8 mouse cellular contexts compared by ENCODE assay signal in the genomic region with DNA sequence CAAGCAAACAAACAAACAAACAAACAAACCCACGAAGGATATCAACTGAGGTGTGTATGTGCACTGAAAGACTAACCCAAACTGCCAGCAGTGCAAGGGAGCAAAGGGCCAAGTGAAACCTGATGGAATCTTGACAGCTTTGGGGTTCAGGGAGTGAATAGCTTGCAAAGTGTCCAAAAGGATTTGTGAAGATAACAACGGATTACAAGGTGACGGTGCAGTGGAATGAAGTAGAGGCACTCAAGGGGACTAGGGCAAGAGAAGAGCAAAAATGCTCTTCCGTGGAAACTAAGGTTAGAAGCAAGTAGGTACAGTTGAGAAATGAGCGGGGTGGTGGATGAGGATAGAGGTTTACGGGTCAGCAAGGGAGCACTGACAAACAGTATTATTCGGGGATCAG. TPM values are rescaled to one million over a fixed set of nuclear protein-coding genes. Genes with fewer than 3 reads are reported as not detected.
DNase-seq lines count a peak whose midpoint lies in the region; ATAC-seq and TF ChIP-seq lines count a peak whose summit lies in the region.

No protein-coding gene starts in this region.

- no peak for ATAC-seq in lung, embryonic 16.5 days (ENCODE audit: low read depth)
- no peak for ATAC-seq in forebrain, embryonic 14.5 days
- ATAC-seq in liver, embryonic 12.5 days, result no peak
- no peak for ATAC-seq in stomach, postnatal 0 days (ENCODE audit: low FRiP score, low TSS enrichment)

- 1% methylated on average over 7 of the region's 7 CpGs for WGBS in lung, embryonic 16.5 days
- WGBS in forebrain, embryonic 14.5 days, result 3% methylated on average over 7 of the region's 7 CpGs
- WGBS in liver, embryonic 12.5 days (ENCODE audit: insufficient replicate concordance), result 3% methylated on average over 7 of the region's 7 CpGs
- WGBS in stomach, postnatal 0 days, result 2% methylated on average over 7 of the region's 7 CpGs

- H3K27me3 ChIP-seq in lung, embryonic 16.5 days (ENCODE audit: control insufficient read depth, insufficient read depth, low read depth, low read length), result no peaks in the 10 kb centered on the region
- no peaks in the 10 kb centered on the region for H3K27me3 ChIP-seq in forebrain, embryonic 14.5 days (replicated peaks; ENCODE audit: control insufficient read depth, insufficient read depth, low read length)
- H3K27me3 ChIP-seq in liver, embryonic 12.5 days (replicated peaks), result no peaks in the 10 kb centered on the region
- no peaks in the 10 kb centered on the region for H3K27me3 ChIP-seq in stomach, postnatal 0 days (ENCODE audit: control insufficient read depth, insufficient read depth, low read length)

- no peak for TF ChIP-seq EP300 in stomach, postnatal 0 days (optimal IDR thresholded peaks at IDR 0.05)

- no peaks in the 10 kb centered on the region for H3K9me3 ChIP-seq in lung, embryonic 16.5 days (ENCODE audit: control insufficient read depth, low read length)
- H3K9me3 ChIP-seq in forebrain, embryonic 14.5 days (replicated peaks; ENCODE audit: control insufficient read depth, low read length), result no peaks in the 10 kb centered on the region
- no peaks in the 10 kb centered on the region for H3K9me3 ChIP-seq in liver, embryonic 12.5 days (replicated peaks)
- H3K9me3 ChIP-seq in stomach, postnatal 0 days (ENCODE audit: control insufficient read depth, low read length), result no peaks in the 10 kb centered on the region

- peak overlapping the region; percentile 83 for H3K9ac ChIP-seq in lung, embryonic 16.5 days (ENCODE audit: low read length)
- H3K9ac ChIP-seq in forebrain, embryonic 14.5 days (ENCODE audit: low read length), result peak overlapping the region; percentile 97
- H3K9ac ChIP-seq in liver, embryonic 12.5 days, result peak overlapping the region; percentile 93
- peak overlapping the region; percentile 91 for H3K9ac ChIP-seq in stomach, postnatal 0 days (ENCODE audit: low read length)

- H3K4me1 ChIP-seq in lung, embryonic 16.5 days (replicated peaks; ENCODE audit: control insufficient read depth, insufficient read depth, low read length), result peaks cover 18% of the 10 kb centered on the region
- H3K4me1 ChIP-seq in forebrain, embryonic 14.5 days (ENCODE audit: control insufficient read depth, insufficient read depth, low read length), result peaks cover 16% of the 10 kb centered on the region
- peaks cover 27% of the 10 kb centered on the region for H3K4me1 ChIP-seq in liver, embryonic 12.5 days
- H3K4me1 ChIP-seq in stomach, postnatal 0 days (replicated peaks; ENCODE audit: control insufficient read depth, insufficient read depth), result peaks cover 5% of the 10 kb centered on the region; the same call in 1 of the 2 replicates

- TF ChIP-seq CTCF in stomach, postnatal 0 days (IDR thresholded peaks at IDR 0.05; ENCODE audit: low read depth), result no peak

- no peaks in the 10 kb centered on the region for H3K36me3 ChIP-seq in lung, embryonic 16.5 days (ENCODE audit: control insufficient read depth, insufficient read depth, low read length)
- no peaks in the 10 kb centered on the region for H3K36me3 ChIP-seq in forebrain, embryonic 14.5 days (ENCODE audit: control insufficient read depth, insufficient read depth, low read length)
- H3K36me3 ChIP-seq in liver, embryonic 12.5 days, result no peaks in the 10 kb centered on the region
- no peaks in the 10 kb centered on the region for H3K36me3 ChIP-seq in stomach, postnatal 0 days (ENCODE audit: control insufficient read depth, insufficient read depth, low read length)

- H3K4me3 ChIP-seq in lung, embryonic 16.5 days (ENCODE audit: low read length), result peak overlapping the region; percentile 74
- H3K4me3 ChIP-seq in forebrain, embryonic 14.5 days (ENCODE audit: low read depth, low read length), result peak overlapping the region; percentile 92
- H3K4me3 ChIP-seq in liver, embryonic 12.5 days, result peak overlapping the region; percentile 95
- H3K4me3 ChIP-seq in stomach, postnatal 0 days (ENCODE audit: low read depth, low read length), result peak overlapping the region; percentile 94

- DNase-seq in lung, postnatal 4 days, result no peak
- DNase-seq in c-Kit-negative CD71-positive TER-119-positive erythroid progenitor cells, embryonic 14.5 days (ENCODE audit: low read depth, low spot score), result peak; percentile 29
- peak; percentile 5 for DNase-seq in forebrain, embryonic 14.5 days (ENCODE audit: low spot score)
- no peak for DNase-seq in stomach, postnatal 0 days (ENCODE audit: low spot score)
- no peak for DNase-seq in adrenal gland, adult 8-10 months
- DNase-seq in layer of hippocampus, postnatal 10 days (ENCODE audit: low spot score in 2 of 2), result no peak

- H3K27ac ChIP-seq in lung, embryonic 16.5 days (ENCODE audit: low read length), result no peak overlapping the region
- no peak overlapping the region for H3K27ac ChIP-seq in forebrain, embryonic 14.5 days (ENCODE audit: low read depth, low read length)
- peak overlapping the region; percentile 94; the same call in 1 of the 2 replicates for H3K27ac ChIP-seq in liver, embryonic 12.5 days
- H3K27ac ChIP-seq in stomach, postnatal 0 days (replicated peaks), result no peak overlapping the region; the same call in 1 of the 2 replicates

- peak overlapping the region; percentile 74 for H3K4me2 ChIP-seq in lung, embryonic 16.5 days (ENCODE audit: low read depth, low read length)
- peak overlapping the region; percentile 74 for H3K4me2 ChIP-seq in forebrain, embryonic 14.5 days (ENCODE audit: low read length)
- H3K4me2 ChIP-seq in liver, embryonic 12.5 days, result peak overlapping the region; percentile 78
- peak overlapping the region; percentile 79 for H3K4me2 ChIP-seq in stomach, postnatal 0 days (replicated peaks; ENCODE audit: low read depth)

RNA-seq across cellular contexts. Expression of gene Braf, which starts 1.2 kb away (rescaled TPM):
- 16.1 and 16.3 TPM in 2 replicates for polyA plus RNA-seq in lung, embryonic 16.5 days (2015; fragmentation: Nextera tagmentation; extraction: Ambion mirVana)
- polyA plus RNA-seq in forebrain, embryonic 14.5 days (2014; fragmentation: Nextera tagmentation; extraction: Ambion mirVana), result 13.4 and 16.9 TPM in 2 replicates
- polyA plus RNA-seq in liver, embryonic 12.5 days (2016; fragmentation: Nextera tagmentation; extraction: Ambion mirVana), result 10.7 and 11.0 TPM in 2 replicates
- polyA plus RNA-seq in stomach, postnatal 0 days (2015; fragmentation: Nextera tagmentation; extraction: Ambion mirVana), result 4.8 and 5.3 TPM in 2 replicates
- 10 to 100 TPM; 34.1 to 50.0 (median 43.8) TPM for total RNA-seq in adrenal gland, adult 8-10 months (2022)
- 10 to 100 TPM; 85.5 to 88.4 TPM for total RNA-seq in layer of hippocampus, postnatal 10 days (2021)

Comparison
In these comparisons a context has a peak if more than half of its experiments do, and no peak if none do; other contexts are left out.
1. DNase-seq: peak in c-Kit-negative CD71-positive TER-119-positive erythroid progenitor cells, embryonic 14.5 days (single experiment) and forebrain, embryonic 14.5 days (single experiment); none in lung, postnatal 4 days (0 of 2), stomach, postnatal 0 days (single experiment), adrenal gland, adult 8-10 months (single experiment) and layer of hippocampus, postnatal 10 days (0 of 2).
2. Peak in every context shown above with its lines, with median percentiles within 50 percentile points of each other: H3K4me2 ChIP-seq, H3K4me3 ChIP-seq and H3K9ac ChIP-seq.